Mouse (Mus musculus) brown adipose tissue, adult 24 weeks (tissue): ENCODE data around the gene Hsdl2. TPM values are rescaled to one million over a fixed set of nuclear protein-coding genes. Genes with fewer than 3 reads are reported as not detected.
A peak's percentile ranks its signal among the peaks of the same experiment; 100 is the strongest.
"Not testable (repeated sequence)": the region's sequence is repeated elsewhere in the genome, so short reads cannot be mapped to it uniquely, and the experiment has no call there.

Experiments
- H3K27ac ChIP-seq: fragments of 200-500 bp; replicated peaks from 2 replicates; pipeline ENCODE4 v1.5.1; 2012; ENCODE audit warnings: low read depth, mild to moderate bottlenecking, low read length
- H3K4me1 ChIP-seq: fragments of 200-500 bp; 2 replicates; pipeline ENCODE4 v1.6.1; 2012; ENCODE audit warnings: low read length, mixed read lengths; ENCODE audit not compliant: control insufficient read depth, insufficient read depth, insufficient read length
- H3K4me3 ChIP-seq: fragments of 200-500 bp; 2 replicates; pipeline ENCODE4 v1.5.1; 2012; ENCODE audit warnings: low read depth, mild to moderate bottlenecking, low read length, moderate library complexity; ENCODE audit not compliant: insufficient read depth
- polyA plus RNA-seq: library from polyadenylated mRNA; stranded (reverse); fragments of >200 nt; gene quantifications from 2 replicates; pipeline ENCODE4 v1.2.4, GENCODE M21; 2012; ENCODE audit not compliant: missing spikeins, insufficient read depth, insufficient read length

Hsdl2 gene
- polyA plus RNA-seq, 1 experiment: 343 TPM

GRCm38 (mm10) chr4:59552835-59553234, 28.5 kb upstream of the Hsdl2 start:
- Histone ChIP-seq H3K27ac (no peak overlapping the region), H3K4me3 (no peak overlapping the region), H3K4me1 (no peaks in the 10 kb centered on the region)

- Histone ChIP-seq H3K27ac (no peak overlapping the region), H3K4me3 (no peak overlapping the region), H3K4me1 (no peaks in the 10 kb centered on the region)
These were observed 27.8 kb upstream of the Hsdl2 start for GRCm38 (mm10) chr4:59553576-59553975.

GRCm38 (mm10) chr4:59555177-59555576, 26.2 kb upstream of the Hsdl2 start:
- Histone ChIP-seq H3K27ac (no peak overlapping the region), H3K4me3 (no peak overlapping the region), H3K4me1 (no peaks in the 10 kb centered on the region)

GRCm38 (mm10) chr4:59557343-59557742, 24.0 kb upstream of the Hsdl2 start:
- not testable (repeated sequence) for H3K27ac ChIP-seq, H3K4me1 ChIP-seq, H3K4me3 ChIP-seq

DNA sequence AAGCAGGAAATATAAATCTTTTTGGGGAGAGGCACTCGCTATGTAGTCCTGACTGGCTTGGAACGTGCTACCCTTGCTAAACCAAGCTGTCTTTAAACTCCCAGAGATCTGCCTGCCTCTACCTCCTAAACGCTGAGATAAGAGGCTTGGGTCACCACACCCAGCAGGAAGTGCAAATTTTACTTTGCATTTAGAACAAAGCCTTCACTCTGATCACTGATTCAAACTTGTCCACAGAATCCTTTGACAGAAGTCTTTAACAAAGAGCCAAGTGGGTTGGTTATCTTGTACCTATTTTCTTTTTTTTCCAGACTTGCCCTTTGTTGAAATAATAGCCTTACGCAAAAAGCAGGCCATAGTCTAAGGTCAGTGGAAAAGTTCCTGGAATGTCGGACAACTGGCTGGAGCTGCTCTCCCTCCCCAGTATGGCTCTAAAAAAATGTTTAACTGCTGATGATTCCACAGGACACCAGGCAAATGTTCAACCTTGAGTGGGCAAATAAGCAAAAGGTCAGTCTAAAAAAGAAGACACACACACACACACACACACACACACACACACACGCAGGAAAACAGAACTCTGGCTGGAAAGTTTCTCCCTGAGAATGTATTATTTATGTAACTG, 23.2 kb upstream of the Hsdl2 start:
- Histone ChIP-seq H3K4me1 (no peaks in the 10 kb centered on the region), H3K27ac (no peak overlapping the region), H3K4me3 (no peak overlapping the region)

- Histone ChIP-seq H3K4me1 (no peaks in the 10 kb centered on the region), H3K27ac (no peak overlapping the region), H3K4me3 (no peak overlapping the region)
These were observed 21.2 kb upstream of the Hsdl2 start for GRCm38 (mm10) chr4:59560141-59560540.

GRCm38 (mm10) chr4:59564128-59564527, 17.2 kb upstream of the Hsdl2 start:
- H3K4me1 ChIP-seq: no peaks in the 10 kb centered on the region
- no peak overlapping the region for H3K27ac ChIP-seq
- no peak overlapping the region for H3K4me3 ChIP-seq

- Histone ChIP-seq H3K27ac (no peak overlapping the region), H3K4me3 (no peak overlapping the region), H3K4me1 (no peaks in the 10 kb centered on the region)
These were observed 15.7 kb upstream of the Hsdl2 start for GRCm38 (mm10) chr4:59565571-59566188.

DNA sequence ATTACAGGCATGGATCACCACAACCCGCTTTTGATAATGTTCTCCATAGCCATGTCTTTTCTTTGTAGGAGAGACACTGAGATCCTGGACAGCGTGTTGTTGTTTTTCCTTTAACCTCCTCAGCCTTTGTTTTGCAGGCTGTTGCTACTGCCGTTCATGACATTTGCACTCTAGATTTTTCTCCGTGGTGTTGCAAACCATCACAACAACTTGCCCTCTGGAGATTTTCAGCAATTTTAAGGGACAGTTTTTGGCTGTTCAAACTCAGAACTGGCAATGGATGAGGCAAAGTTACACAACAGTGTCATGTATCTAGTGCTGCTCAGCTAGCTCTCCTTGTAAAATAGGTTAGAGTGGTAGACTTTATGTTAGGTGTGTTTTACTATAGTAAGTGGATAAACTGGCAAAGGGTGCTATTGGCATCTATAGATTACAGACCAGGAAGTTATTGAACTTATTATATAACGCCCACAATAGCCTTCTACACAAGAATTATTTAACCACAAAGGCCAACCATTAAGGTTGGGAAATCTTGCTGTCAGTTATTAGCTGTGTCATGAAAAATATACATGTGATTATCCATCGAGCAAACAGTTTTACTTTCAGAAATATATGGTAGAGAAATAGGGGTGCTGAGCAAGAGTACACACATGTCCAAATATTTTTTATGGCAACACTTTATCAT, 13.6 kb upstream of the Hsdl2 start:
- Histone ChIP-seq H3K27ac (no peak overlapping the region), H3K4me3 (no peak overlapping the region), H3K4me1 (no peaks in the 10 kb centered on the region)

- H3K4me1 ChIP-seq: no peaks in the 10 kb centered on the region
- no peak overlapping the region for H3K27ac ChIP-seq
- no peak overlapping the region for H3K4me3 ChIP-seq
These were observed 11.8 kb upstream of the Hsdl2 start for GRCm38 (mm10) chr4:59569538-59569937.

DNA sequence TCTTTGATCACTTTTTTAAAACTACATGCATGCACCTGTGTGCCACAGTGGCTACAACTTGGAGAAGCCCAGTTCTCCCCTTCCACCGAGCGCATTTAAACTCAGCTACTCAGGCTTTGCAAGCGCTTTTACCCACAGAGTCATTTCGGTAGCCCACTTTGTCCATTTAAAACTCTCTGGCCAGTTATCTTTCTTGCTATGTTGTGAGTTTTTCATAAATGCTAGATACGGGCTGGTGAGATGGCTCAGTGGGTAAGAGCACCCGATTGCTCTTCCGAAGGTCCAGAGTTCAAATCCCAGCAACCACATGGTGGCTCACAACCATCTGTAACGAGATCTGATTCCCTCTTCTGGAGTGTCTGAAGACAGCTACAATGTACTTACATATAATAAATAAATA, 10.8 kb upstream of the Hsdl2 start:
- not testable (repeated sequence) for H3K27ac ChIP-seq, H3K4me1 ChIP-seq, H3K4me3 ChIP-seq

DNA sequence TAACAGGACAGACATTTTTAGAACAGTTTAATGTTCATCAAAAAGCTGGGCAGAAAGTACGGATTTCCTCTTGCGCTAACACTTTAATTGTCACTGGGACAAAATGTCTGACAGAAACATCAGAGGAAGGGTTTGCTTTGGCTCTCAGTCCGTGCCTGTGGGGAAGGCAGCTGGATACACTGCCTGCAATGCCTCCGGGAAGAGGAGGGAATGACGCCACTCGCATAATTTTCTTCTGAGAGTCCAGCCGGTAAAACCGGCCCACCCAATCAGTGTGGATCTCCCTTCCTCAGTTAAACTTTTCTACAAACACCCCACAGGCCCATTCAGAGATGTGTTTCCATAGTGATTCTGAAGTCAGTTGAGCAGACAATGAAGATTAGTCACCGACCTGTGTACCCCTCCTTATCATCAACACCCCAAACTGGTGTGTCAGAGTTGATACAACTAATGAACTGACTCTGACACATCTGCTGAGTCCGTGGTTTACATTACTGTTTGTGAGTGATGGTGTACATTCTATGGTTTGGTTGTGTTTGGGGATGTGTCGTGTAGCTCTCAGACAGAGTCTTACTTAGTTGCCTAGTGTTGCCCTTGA, 8.7 kb upstream of the Hsdl2 start:
- no peaks in the 10 kb centered on the region for H3K4me1 ChIP-seq

DNA sequence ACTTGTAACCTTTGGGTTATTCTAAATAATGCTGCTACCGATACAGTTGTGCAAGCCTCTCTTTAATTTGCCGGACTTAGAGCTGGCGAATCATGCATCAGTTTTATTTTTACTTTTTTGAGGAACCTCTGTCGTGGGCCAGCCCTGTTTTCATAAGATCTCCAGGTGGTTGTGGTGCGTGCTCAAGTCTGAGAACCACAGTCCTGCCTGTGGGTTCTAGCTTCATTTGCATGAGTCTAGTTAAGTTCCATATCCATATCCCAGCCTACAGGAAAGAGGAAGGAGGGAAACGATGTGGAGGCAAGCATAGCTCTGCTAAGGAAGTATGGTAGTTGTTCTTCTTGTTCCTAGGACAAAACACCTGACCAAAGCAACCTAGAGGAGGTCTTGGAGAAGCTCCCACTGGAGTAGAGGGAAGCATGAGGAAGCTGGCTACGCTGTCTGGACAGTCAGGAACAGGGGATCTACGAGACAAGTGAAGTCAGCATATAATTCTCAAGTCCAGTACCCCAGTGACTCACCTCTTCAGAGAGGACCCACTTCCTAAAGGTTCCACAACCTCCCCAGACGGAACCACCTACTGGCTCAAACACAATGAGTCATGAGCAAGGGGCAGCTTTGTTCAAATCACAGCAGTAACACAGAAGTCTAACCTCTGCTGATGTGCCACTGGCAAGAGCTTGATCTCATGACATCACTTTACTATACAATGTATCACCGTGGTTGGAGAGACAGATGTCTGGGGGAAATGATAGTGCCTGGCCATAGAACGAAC, 6.0 kb upstream of the Hsdl2 start:
- no peak overlapping the region for H3K27ac ChIP-seq
- no peaks in the 10 kb centered on the region for H3K4me1 ChIP-seq
- no peak overlapping the region for H3K4me3 ChIP-seq

More for the DNA sequence above, 8.7 kb upstream of the Hsdl2 start:
- Histone ChIP-seq H3K4me3 (no peak overlapping the region), H3K27ac (no peak overlapping the region)

GRCm38 (mm10) chr4:59580495-59581281, 675 bp upstream of the Hsdl2 start:
- Histone ChIP-seq H3K4me1 (no peaks in the 10 kb centered on the region), H3K4me3 (peak overlapping the region; percentile 85), H3K27ac (peak overlapping the region; percentile 29)
